Mouse (Mus musculus) heart, embryonic 11.5 days (tissue): ENCODE measurements at regions not wholly inside any gene's neighbourhood (a gene's known extent, or its start where the extent isn't known, plus 50 kb on each side); places are given as distances from the start of the nearest gene placed in this dataset.

Experiments used
- ATAC-seq: fragments of 200-750 bp; cut with Nextera tagmentation; replicated peaks from 2 replicates; pipeline ENCODE4 v1.8.0; 2017; ENCODE audit warnings: moderate library complexity; ENCODE audit not compliant: insufficient number of reproducible peaks, low FRiP score, low TSS enrichment
- H3K27ac ChIP-seq: fragments of 300-500 bp; sonication (generic); 2 replicates; pipeline ENCODE4 v1.5.1; 2014; ENCODE audit warnings: mild to moderate bottlenecking, low read depth, low read length
- H3K27me3 ChIP-seq: fragments of 300-500 bp; sonication (generic); 2 replicates; pipeline ENCODE4 v1.6.1; 2014; ENCODE audit warnings: mild to moderate bottlenecking, low read length, mixed read lengths; ENCODE audit not compliant: control insufficient read depth, insufficient read depth
- H3K36me3 ChIP-seq: fragments of 300-500 bp; sonication (generic); 2 replicates; pipeline ENCODE4 v1.6.1; 2014; ENCODE audit warnings: mild to moderate bottlenecking, low read length, moderate library complexity, mixed read lengths; ENCODE audit not compliant: control insufficient read depth, insufficient read depth
- H3K4me1 ChIP-seq: fragments of 300-500 bp; sonication (generic); 2 replicates; pipeline ENCODE4 v1.6.1; 2014; ENCODE audit warnings: low read length; ENCODE audit not compliant: control insufficient read depth, insufficient read depth
- H3K4me2 ChIP-seq: fragments of 300-500 bp; sonication (generic); 2 replicates; pipeline ENCODE4 v1.6.1; 2014; ENCODE audit warnings: mild to moderate bottlenecking, moderate library complexity
- H3K4me3 ChIP-seq: fragments of 300-500 bp; sonication (generic); 2 replicates; pipeline ENCODE4 v1.5.1; 2014; ENCODE audit warnings: low read depth, low read length
- H3K9ac ChIP-seq: fragments of 300-500 bp; sonication (generic); 2 replicates; pipeline ENCODE4 v1.6.1; 2014; ENCODE audit warnings: mild to moderate bottlenecking, low read depth, low read length, moderate library complexity
- H3K9me3 ChIP-seq: fragments of 300-500 bp; sonication (generic); replicated peaks from 2 replicates; pipeline ENCODE4 v1.6.1; 2016; ENCODE audit warnings: low read length; ENCODE audit not compliant: control insufficient read depth
- WGBS: fragments of 180-500 bp; shearing (Covaris S2); extraction: QIAGEN DNeasy Blood & Tissue Kit; methylation state at CpG from one replicate; pipeline ENCODE4 v1.1.7; 2014; ENCODE audit not compliant: insufficient replicate concordance; 5-methylcytosine and 5-hydroxymethylcytosine counted together

GRCm38 (mm10) chr12:16165126-16165525 is 348.4 kb upstream of the Trib2 start:
- Histone ChIP-seq H3K27me3 (no peaks in the 10 kb centered on the region), H3K9me3 (no peaks in the 10 kb centered on the region), H3K27ac (no peak overlapping the region), H3K4me3 (no peak overlapping the region), H3K9ac (no peak overlapping the region), H3K4me2 (no peak overlapping the region), H3K36me3 (no peaks in the 10 kb centered on the region), H3K4me1 (no peaks in the 10 kb centered on the region)
- ATAC-seq: no peak
- WGBS: 72% methylated on average over 4 of the region's 4 CpGs

- H3K4me3 ChIP-seq: no peak overlapping the region
- no peak for ATAC-seq
- 79% methylated on average over 4 of the region's 4 CpGs for WGBS
Measured at GRCm38 (mm10) chr12:16161947-16162346, 345.2 kb upstream of the Trib2 start.

DNA sequence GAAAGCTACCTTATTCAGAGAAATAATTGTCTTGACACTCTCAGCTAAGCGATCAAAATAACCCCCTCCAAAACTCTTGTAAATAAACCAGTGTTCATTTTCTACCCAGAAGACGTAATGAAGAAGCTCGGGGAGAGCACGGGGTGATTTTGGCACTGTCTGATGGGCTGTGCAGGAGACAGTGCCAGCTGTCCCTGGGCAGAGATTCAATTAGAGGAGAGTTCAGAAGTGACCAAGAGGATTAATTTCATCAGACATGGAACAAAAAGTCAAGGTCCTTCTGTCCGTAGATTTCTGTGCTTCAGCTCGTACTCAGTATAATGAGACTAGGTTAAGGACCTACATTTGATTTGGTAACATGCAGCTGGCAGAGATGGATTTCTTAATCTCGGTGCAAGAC is 341.2 kb upstream of the Trib2 start:
- H3K4me3 ChIP-seq: no peak overlapping the region
- H3K36me3 ChIP-seq: no peaks in the 10 kb centered on the region
- no peaks in the 10 kb centered on the region for H3K4me1 ChIP-seq
- no peak overlapping the region for H3K27ac ChIP-seq
- H3K4me2 ChIP-seq: no peak overlapping the region
- WGBS: 86% methylated on average over 7 of the region's 7 CpGs
- H3K9me3 ChIP-seq: no peaks in the 10 kb centered on the region
- no peak for ATAC-seq
- H3K9ac ChIP-seq: no peak overlapping the region
- H3K27me3 ChIP-seq: no peaks in the 10 kb centered on the region

More at GRCm38 (mm10) chr12:16161947-16162346, 345.2 kb upstream of the Trib2 start:
- H3K36me3 ChIP-seq: no peaks in the 10 kb centered on the region
- H3K9me3 ChIP-seq: no peaks in the 10 kb centered on the region
- H3K27me3 ChIP-seq: no peaks in the 10 kb centered on the region
- no peak overlapping the region for H3K27ac ChIP-seq
- H3K4me1 ChIP-seq: no peaks in the 10 kb centered on the region
- H3K9ac ChIP-seq: no peak overlapping the region
- H3K4me2 ChIP-seq: no peak overlapping the region

- Histone ChIP-seq H3K4me2 (no peak overlapping the region), H3K36me3 (no peaks in the 10 kb centered on the region), H3K4me3 (no peak overlapping the region), H3K27ac (no peak overlapping the region), H3K9me3 (no peaks in the 10 kb centered on the region), H3K27me3 (no peaks in the 10 kb centered on the region), H3K9ac (no peak overlapping the region), H3K4me1 (no peaks in the 10 kb centered on the region)
- no peak for ATAC-seq
- 30% methylated on average over 2 of the region's 2 CpGs for WGBS
Measured at GRCm38 (mm10) chr12:16155791-16156558, 339.3 kb upstream of the Trib2 start.

DNA sequence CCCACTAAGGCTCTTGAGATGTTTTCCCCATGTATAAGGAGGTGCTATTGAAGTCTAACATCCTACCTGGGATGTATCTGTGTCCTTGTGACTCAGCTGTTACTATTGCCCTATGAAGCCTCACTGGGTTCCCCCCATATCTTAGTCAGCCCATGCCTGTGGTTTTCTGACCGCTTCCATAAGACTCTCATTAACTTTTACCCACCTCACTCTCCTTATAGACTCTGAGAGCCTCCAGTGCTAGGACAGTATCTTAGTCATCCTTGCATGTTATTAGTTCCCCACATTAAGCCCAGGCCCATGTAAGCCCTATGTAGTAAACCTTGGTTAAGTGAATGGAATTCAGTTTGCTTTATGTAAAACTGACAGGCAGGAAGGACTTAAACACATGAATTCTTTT is 337.5 kb upstream of the Trib2 start:
- Histone ChIP-seq H3K27ac (no peak overlapping the region), H3K9ac (no peak overlapping the region), H3K27me3 (no peaks in the 10 kb centered on the region), H3K4me2 (no peak overlapping the region), H3K36me3 (no peaks in the 10 kb centered on the region), H3K4me3 (no peak overlapping the region), H3K4me1 (no peaks in the 10 kb centered on the region), H3K9me3 (no peaks in the 10 kb centered on the region)
- ATAC-seq: no peak
- WGBS: 74% methylated on average over 1 of the region's 1 CpGs

DNA sequence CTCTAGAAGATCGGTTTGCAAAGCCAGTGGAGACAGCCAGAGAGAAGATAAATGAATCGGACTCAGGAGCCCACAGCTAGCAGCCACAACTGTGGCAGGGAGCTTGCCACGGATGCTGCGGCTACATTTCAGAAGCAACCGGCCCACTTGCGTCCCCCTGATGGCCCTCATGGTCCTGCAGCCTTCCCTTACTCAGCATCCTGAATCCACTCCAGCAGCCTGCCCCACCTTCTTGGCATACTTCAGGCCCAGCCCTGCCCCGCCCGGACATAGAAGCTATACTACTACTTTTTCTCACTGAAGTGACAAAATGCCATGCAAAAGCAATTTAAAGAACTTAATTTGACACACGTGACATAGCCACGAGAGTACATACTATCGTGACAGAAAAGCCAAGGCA is 335.4 kb upstream of the Trib2 start:
- no peaks in the 10 kb centered on the region for H3K4me1 ChIP-seq
- no peak overlapping the region for H3K27ac ChIP-seq
- H3K4me3 ChIP-seq: no peak overlapping the region
- H3K4me2 ChIP-seq: no peak overlapping the region
- H3K36me3 ChIP-seq: no peaks in the 10 kb centered on the region
- no peaks in the 10 kb centered on the region for H3K9me3 ChIP-seq
- no peaks in the 10 kb centered on the region for H3K27me3 ChIP-seq
- 74% methylated on average over 11 of the region's 11 CpGs for WGBS
- ATAC-seq: no peak
- H3K9ac ChIP-seq: no peak overlapping the region

GRCm38 (mm10) chr12:16151170-16151702 is 334.5 kb upstream of the Trib2 start:
- Histone ChIP-seq H3K27me3 (no peaks in the 10 kb centered on the region), H3K9ac (no peak overlapping the region), H3K4me1 (no peaks in the 10 kb centered on the region), H3K4me2 (no peak overlapping the region), H3K27ac (no peak overlapping the region), H3K36me3 (no peaks in the 10 kb centered on the region), H3K4me3 (no peak overlapping the region), H3K9me3 (no peaks in the 10 kb centered on the region)
- no peak for ATAC-seq
- WGBS: 42% methylated on average over 5 of the region's 5 CpGs

DNA sequence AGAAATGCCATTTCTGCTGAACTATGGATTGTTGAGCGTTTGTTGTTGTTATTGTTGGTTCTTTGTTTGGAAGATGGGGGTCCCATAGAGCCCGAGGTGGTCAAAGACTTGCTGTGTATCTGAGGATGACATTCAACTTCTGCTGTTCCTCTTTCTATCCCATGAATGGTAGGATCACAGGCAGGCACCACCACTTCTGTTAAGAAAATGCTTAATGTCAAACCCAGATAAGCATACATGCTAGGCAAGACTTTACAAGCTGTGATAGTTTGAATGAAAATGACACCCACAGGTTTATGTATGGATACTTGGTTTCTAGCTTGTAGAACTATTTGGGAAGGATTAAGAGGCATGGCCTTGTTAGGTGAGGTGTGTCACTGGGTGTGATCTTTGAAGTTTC is 330.2 kb upstream of the Trib2 start:
- H3K36me3 ChIP-seq: no peaks in the 10 kb centered on the region
- WGBS: 76% methylated on average over 2 of the region's 2 CpGs
- no peak for ATAC-seq
- H3K4me2 ChIP-seq: no peak overlapping the region
- H3K27ac ChIP-seq: no peak overlapping the region
- H3K9ac ChIP-seq: no peak overlapping the region
- H3K9me3 ChIP-seq: no peaks in the 10 kb centered on the region
- H3K4me3 ChIP-seq: no peak overlapping the region
- no peaks in the 10 kb centered on the region for H3K4me1 ChIP-seq
- H3K27me3 ChIP-seq: no peaks in the 10 kb centered on the region

- no peak overlapping the region for H3K27ac ChIP-seq
- H3K4me1 ChIP-seq: no peaks in the 10 kb centered on the region
- no peaks in the 10 kb centered on the region for H3K36me3 ChIP-seq
- H3K4me3 ChIP-seq: no peak overlapping the region
- ATAC-seq: no peak
- no peak overlapping the region for H3K4me2 ChIP-seq
- 62% methylated on average over 7 of the region's 7 CpGs for WGBS
- H3K9ac ChIP-seq: no peak overlapping the region
- no peaks in the 10 kb centered on the region for H3K27me3 ChIP-seq
- H3K9me3 ChIP-seq: no peaks in the 10 kb centered on the region
Measured at GRCm38 (mm10) chr12:16145621-16146020, 328.9 kb upstream of the Trib2 start.
